Mouse (Mus musculus) embryo, embryonic 9.5 days (tissue): Measurements from ENCODE around the gene Vopp1.

Experiments used
- DNase-seq: peaks from one replicate; pipeline ENCODE4 v3.0.0-alpha.2; 2017; ENCODE audit errors: extremely low spot score

Gene Vopp1

DNA sequence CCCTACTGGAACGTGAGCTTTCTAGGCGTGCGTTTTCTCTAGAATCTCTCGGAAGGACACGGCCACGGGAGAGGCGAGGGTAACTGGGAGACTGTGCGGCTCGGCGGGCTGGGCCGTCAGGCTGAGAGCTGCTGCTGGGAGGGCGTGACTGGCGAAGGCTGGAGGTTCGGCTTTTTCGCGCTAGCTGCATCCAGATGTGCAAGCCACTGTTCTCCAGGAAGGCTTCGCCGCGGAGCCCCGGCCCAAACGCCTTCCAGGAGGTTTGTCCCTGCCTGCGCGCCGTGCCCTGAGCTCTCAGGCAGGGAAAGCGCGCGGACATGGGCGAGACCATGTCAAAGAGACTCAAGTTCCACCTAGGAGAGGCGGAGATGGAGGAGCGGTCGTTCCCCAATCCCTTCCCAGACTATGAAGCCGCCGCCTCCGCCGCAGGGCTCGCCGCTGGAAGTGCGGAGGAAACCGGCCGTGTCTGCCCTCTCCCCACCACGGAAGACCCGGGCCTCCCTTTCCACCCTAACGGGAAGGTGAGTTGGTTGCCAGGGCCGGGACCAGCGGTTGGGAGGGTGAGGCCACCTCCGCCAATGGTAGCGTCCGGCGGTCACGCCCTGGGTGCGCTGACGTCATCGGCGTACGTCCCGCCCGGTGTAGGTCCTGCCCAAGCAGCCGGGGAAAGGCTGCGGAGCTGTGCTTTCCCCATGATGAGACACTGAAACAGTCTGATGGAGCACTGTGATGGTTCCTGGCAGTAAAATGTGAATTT, 122.0 kb downstream of the Vopp1 start:
- peak; percentile 95 for DNase-seq

- no peak for DNase-seq
These were observed 122.6 kb downstream of the Vopp1 start, which contains the start of gene Lancl2 for GRCm38 (mm10) chr6:57702376-57702742. Lancl2 (plus strand) TSS chr6:57702540.

DNA sequence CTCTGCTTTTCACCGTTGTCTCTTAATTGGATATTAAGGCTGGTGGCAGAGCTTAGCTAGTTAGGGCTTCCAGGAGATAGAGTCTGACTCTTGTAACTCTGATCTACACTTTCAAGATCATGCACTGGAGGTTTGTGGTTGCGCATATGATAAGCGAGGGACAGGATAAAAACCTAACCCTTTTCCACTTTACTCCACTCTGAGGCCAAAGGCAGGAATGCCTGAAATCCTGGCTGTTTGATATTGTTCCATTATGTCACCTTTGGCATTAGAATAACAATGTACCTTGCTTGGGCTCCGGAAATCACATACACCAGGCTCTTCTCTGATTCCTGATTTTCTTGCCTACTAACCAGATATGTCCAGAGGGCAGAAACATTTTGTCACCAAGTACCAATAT, 123.3 kb downstream of the Vopp1 start:
- no peak for DNase-seq

GRCm38 (mm10) chr6:57693116-57693515, 131.8 kb downstream of the Vopp1 start:
- DNase-seq: no peak

DNA sequence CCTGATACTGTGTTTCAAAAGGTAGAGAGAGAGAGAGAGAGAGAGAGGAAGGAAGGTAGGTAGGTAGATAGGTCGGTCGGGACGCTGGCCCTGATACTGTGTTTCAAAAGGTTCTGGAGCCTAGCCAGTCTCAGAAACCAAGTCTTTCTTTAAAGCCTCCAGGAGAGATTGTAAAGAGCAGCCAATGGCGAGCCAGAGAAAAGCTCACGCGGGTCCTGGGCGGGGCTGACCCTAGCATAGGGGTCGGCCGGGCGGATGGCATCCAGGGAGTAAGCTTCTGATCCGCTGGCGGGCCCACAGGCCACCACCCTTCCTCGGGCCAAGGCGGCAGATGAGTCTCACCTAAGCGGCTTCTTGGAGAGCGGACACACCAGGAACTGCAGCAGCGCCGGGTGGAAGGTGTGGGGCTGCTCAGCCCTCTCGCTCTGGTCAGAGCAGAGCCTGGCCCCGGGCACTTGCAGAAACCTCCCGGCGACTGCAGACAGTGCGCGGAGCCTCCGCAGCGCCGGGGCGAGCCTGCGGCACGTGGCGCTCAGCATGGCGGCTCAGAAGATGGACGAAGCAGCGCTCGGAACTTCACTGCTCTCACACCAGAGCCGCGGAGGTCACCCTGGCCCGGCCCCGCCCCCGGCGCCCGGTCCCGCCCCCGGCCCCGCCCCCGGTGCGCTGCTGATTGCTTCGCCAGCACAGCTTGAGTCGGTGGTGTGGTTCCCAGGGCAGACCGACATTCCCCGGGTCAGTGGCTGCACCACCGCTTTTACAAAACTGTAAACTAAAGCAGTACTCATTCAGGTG, 133.3 kb downstream of the Vopp1 start, which contains the start of gene Pyurf:
Gene Pyurf, minus strand, starts transcription at position 612 of the 795 bp plus-strand sequence.
- peak; percentile 96 for DNase-seq

DNA sequence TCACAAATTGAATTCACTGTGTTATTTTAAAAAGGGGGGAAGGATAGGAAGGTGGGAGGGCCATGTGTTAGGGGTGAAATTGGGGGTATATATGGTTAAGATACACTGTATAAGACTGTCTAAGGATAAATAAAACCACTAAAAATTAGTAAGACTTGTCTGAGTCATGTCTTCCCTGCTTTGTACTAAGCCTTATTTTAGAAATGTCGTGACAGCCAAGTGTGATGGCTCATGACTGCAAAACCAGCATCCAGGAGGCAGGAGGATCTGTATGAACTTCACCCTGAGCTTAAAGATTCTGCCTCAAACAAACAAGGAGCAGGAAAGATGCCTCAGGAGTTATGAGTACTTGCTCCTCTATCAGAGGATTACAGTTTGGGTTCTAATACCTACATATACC, 140.8 kb downstream of the Vopp1 start:
- no peak for DNase-seq
